Mouse (Mus musculus): ENCODE data around the gene Tmem247. TPM values are rescaled to one million over a fixed set of nuclear protein-coding genes. Genes with fewer than 3 reads are reported as not detected.

The Tmem247 gene
- polyA plus RNA-seq, 1 experiment from 2014 or later, result not detected

DNA sequence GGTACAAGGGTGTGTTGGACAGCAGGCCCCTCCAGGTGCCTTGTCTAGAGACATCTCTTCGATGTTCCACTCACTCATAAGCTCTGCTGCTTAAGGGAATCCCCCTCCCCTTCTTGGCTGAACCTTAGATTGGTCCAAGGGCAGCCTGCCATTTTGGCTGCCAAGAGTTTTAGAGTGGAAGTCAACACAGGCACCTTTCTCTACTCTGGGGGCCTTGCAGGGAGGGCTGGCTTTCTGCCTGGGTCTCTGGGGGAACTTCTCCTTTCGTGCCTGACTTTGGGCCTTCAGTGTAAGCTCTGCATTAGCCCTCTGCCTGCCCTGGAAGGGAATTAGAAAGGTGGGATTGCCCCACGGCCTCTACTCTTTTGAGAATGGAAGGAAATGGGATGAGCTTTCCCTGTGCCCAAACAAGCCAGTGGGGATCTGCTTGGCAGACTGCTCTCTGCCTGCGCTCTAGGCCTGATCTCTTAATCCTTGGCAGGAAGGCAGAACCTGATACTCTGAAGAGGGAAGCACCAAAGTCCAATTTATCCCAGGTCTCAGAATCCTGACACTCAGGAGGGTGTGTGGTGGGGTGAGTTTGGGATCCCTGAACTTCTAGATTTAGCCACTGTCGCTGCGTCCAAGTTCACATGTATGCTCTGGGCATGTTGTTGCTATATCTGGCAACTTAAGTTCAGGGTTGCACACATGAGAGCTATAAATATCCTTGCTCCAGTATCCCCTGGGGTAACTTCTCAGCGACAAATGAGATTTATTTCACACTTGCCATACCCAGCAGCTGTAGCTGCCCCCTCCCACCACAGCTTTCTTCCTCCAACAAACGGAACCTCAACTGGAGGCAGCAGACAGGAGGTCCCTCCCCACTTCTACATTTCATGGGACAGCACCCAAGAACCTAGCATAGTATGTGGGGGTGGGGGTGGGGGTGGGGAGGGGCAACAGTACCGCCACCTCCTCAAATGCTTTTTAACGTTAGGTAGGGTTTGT, 50.7 kb downstream of the Tmem247 start:
- no peak for TF ChIP-seq CTCF (IDR thresholded peaks at IDR 0.05; ENCODE audit: low read depth)
- WGBS, result 85% methylated on average over 10 of the region's 10 CpGs

DNA sequence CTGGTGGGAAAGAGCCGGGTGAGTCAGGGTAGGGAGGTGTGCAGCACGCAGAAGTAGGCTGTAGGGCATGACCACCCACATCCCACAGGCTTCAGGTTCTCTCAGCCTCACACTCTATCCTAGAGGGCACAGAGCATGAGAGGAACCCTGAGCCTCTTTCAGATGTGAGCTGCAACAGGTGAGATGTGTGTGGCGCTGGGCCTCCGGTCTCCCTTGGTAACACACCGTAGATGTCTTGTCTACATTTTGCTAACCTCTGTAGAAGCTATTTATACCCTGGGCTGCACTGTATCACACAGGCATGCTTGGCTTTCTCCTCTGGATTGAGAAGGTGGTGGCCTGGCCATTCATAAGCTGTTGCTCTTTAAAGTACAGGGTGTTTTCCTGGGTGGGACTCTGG, 51.4 kb downstream of the Tmem247 start:
- TF ChIP-seq CTCF (IDR thresholded peaks at IDR 0.05; ENCODE audit: low read depth), result no peak
- 85% methylated on average over 5 of the region's 5 CpGs for WGBS
- Histone ChIP-seq H3K36me3 (ENCODE audit: control insufficient read depth, insufficient read depth) (peaks cover 14% of the 10 kb centered on the region), H3K4me3 (ENCODE audit: low read depth, low read length) (no peak overlapping the region), H3K27me3 (replicated peaks; ENCODE audit: control insufficient read depth, insufficient read depth, low read length) (no peaks in the 10 kb centered on the region), H3K4me2 (replicated peaks; ENCODE audit: low read depth) (no peak overlapping the region), H3K27ac (ENCODE audit: low read depth, low read length) (no peak overlapping the region), H3K4me1 (replicated peaks; ENCODE audit: control insufficient read depth, insufficient read depth, low read length) (0 out of 2 replicates have a peak, but pooled peaks cover 3% of the 10 kb centered on the region), H3K9ac (ENCODE audit: low read depth, low read length) (no peak overlapping the region), H3K9me3 (ENCODE audit: control insufficient read depth) (no peaks in the 10 kb centered on the region)
- ATAC-seq, result no peak

More for the DNA sequence above, 50.7 kb downstream of the Tmem247 start:
- Histone ChIP-seq H3K36me3 (ENCODE audit: control insufficient read depth, insufficient read depth) (peaks cover 12% of the 10 kb centered on the region), H3K27ac (ENCODE audit: low read depth, low read length) (no peak overlapping the region), H3K4me1 (replicated peaks; ENCODE audit: control insufficient read depth, insufficient read depth, low read length) (0 out of 2 replicates have a peak, but pooled peaks cover 3% of the 10 kb centered on the region), H3K9ac (ENCODE audit: low read depth, low read length) (no peak overlapping the region), H3K4me3 (ENCODE audit: low read depth, low read length) (no peak overlapping the region), H3K4me2 (replicated peaks; ENCODE audit: low read depth) (no peak overlapping the region), H3K27me3 (replicated peaks; ENCODE audit: control insufficient read depth, insufficient read depth, low read length) (no peaks in the 10 kb centered on the region), H3K9me3 (ENCODE audit: control insufficient read depth) (no peaks in the 10 kb centered on the region)
- no peak for ATAC-seq

DNA sequence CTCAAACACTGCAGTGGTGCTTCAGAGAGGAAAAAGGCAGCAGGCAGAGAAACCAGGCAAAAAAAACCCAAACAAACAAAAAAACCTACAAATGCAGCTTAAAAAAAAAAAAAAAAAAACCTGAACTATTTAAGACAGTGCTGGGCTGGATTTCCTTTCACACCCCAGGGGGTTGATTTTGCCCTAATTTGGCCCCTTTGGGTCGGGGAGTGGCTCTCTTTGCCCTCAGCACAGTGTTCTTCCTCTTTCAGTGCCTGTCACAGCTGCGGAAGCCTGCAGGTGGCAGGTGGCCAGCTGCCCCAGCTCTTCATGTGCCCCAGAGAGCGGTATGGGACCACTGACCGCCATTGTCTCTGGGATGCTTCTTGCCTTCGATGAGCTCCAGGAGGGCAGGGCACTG, 52.4 kb downstream of the Tmem247 start:
- Histone ChIP-seq H3K9me3 (ENCODE audit: control insufficient read depth) (no peaks in the 10 kb centered on the region), H3K9ac (ENCODE audit: low read depth, low read length) (no peak overlapping the region), H3K4me2 (replicated peaks; ENCODE audit: low read depth) (no peak overlapping the region), H3K27me3 (replicated peaks; ENCODE audit: control insufficient read depth, insufficient read depth, low read length) (no peaks in the 10 kb centered on the region), H3K4me1 (replicated peaks; ENCODE audit: control insufficient read depth, insufficient read depth, low read length) (0 out of 2 replicates have a peak, but pooled peaks cover 3% of the 10 kb centered on the region), H3K36me3 (ENCODE audit: control insufficient read depth, insufficient read depth) (peaks cover 20% of the 10 kb centered on the region), H3K27ac (ENCODE audit: low read depth, low read length) (no peak overlapping the region), H3K4me3 (ENCODE audit: low read depth, low read length) (no peak overlapping the region)
- 72% methylated on average over 5 of the region's 5 CpGs for WGBS
- ATAC-seq, result no peak
- no peak for TF ChIP-seq CTCF (IDR thresholded peaks at IDR 0.05; ENCODE audit: low read depth)

DNA sequence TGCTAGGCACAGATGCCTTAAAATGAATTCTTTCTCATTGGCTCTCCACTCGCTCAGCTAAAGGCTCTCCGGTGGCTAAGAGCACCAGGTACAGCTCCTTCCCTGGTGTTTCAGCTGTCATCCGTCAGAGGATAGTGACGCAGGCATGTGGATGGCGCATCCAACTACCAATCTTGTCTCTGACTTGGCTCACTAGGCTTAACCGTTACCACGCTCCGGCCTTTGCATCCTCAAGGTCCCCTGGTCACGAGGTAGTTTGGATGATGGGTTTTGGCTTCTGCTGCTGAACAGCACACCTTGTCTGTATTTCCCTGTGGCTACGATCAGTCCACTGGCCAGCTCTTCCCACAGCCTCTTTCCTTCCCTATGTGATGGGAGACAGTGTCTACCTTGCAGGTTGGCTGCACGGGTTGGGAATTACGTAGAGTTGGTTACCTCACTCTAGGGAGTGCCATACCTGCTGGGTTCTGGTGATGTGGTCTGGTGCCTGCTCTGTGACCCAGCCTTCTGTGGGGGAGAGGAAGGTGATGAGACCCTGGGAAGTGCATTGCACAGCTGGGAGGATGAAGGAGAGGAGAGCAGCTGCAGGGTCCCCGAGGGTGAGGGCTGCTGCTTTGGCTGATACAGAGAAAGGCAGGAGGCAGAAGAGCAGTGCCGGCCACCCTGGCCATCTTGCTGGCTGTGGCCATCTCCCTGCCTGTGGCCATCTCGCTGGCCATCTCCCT, 53.0 kb downstream of the Tmem247 start:
- Histone ChIP-seq H3K27ac (ENCODE audit: low read depth, low read length) (no peak overlapping the region), H3K4me1 (replicated peaks; ENCODE audit: control insufficient read depth, insufficient read depth, low read length) (0 out of 2 replicates have a peak, but pooled peaks cover 2% of the 10 kb centered on the region), H3K9me3 (ENCODE audit: control insufficient read depth) (no peaks in the 10 kb centered on the region), H3K9ac (ENCODE audit: low read depth, low read length) (no peak overlapping the region), H3K27me3 (replicated peaks; ENCODE audit: control insufficient read depth, insufficient read depth, low read length) (no peaks in the 10 kb centered on the region), H3K4me3 (ENCODE audit: low read depth, low read length) (no peak overlapping the region), H3K4me2 (replicated peaks; ENCODE audit: low read depth) (no peak overlapping the region), H3K36me3 (ENCODE audit: control insufficient read depth, insufficient read depth) (peaks cover 20% of the 10 kb centered on the region)
- WGBS, result 93% methylated on average over 15 of the region's 15 CpGs
- no peak for ATAC-seq
- TF ChIP-seq CTCF (IDR thresholded peaks at IDR 0.05; ENCODE audit: low read depth), result no peak

DNA sequence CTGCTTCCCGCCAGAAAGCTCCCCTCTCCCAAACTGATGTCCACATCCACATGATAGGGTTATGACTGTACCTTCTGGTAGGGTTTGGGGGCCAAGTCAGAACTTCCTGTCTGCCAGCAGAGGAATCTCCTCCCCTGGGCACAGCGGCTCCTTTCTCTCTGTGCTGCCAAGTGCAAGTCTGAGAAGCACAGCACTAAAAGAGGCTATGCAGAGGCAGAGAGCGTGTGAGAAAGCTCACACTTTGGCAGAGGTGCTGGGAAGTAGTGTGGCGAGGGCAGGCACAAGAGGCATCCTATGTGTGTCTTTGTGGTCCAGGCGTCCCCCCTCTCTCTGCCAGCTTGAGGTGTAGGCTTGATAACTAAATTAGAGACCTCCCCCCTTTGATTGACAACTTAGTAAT, 53.9 kb downstream of the Tmem247 start:
- Histone ChIP-seq H3K9me3 (ENCODE audit: control insufficient read depth) (no peaks in the 10 kb centered on the region), H3K36me3 (ENCODE audit: control insufficient read depth, insufficient read depth) (peaks cover 21% of the 10 kb centered on the region), H3K4me2 (replicated peaks; ENCODE audit: low read depth) (no peak overlapping the region), H3K27me3 (replicated peaks; ENCODE audit: control insufficient read depth, insufficient read depth, low read length) (no peaks in the 10 kb centered on the region), H3K9ac (ENCODE audit: low read depth, low read length) (no peak overlapping the region), H3K4me3 (ENCODE audit: low read depth, low read length) (no peak overlapping the region), H3K4me1 (replicated peaks; ENCODE audit: control insufficient read depth, insufficient read depth, low read length) (no peaks in the 10 kb centered on the region), H3K27ac (ENCODE audit: low read depth, low read length) (no peak overlapping the region)
- ATAC-seq, result no peak
- TF ChIP-seq CTCF (IDR thresholded peaks at IDR 0.05; ENCODE audit: low read depth), result no peak
- 83% methylated on average over 5 of the region's 5 CpGs for WGBS

DNA sequence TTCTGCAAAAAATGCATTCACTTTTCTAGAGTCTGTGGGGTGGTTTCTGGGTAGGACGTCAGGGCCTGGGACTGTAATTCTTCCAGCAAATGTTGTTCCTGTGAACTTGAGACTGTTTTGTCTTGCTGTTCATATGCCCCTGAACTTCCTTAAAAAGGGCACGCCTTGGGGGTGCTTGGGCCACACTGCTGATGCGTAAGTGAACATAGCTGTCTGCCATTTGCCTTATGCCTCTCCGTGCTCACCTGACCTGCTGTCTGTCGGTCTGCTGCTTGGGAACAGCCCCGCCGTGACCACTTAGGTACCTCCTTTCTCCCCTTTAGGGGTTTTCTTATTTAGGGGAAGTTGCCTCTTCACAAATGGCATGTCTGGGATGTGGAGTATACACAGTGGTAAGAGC, 54.7 kb downstream of the Tmem247 start:
- Histone ChIP-seq H3K9ac (ENCODE audit: low read depth, low read length) (no peak overlapping the region), H3K36me3 (ENCODE audit: control insufficient read depth, insufficient read depth) (peaks cover 26% of the 10 kb centered on the region), H3K4me3 (ENCODE audit: low read depth, low read length) (no peak overlapping the region), H3K27me3 (replicated peaks; ENCODE audit: control insufficient read depth, insufficient read depth, low read length) (no peaks in the 10 kb centered on the region), H3K9me3 (ENCODE audit: control insufficient read depth) (no peaks in the 10 kb centered on the region), H3K27ac (ENCODE audit: low read depth, low read length) (no peak overlapping the region), H3K4me1 (replicated peaks; ENCODE audit: control insufficient read depth, insufficient read depth, low read length) (no peaks in the 10 kb centered on the region), H3K4me2 (replicated peaks; ENCODE audit: low read depth) (no peak overlapping the region)
- TF ChIP-seq CTCF (IDR thresholded peaks at IDR 0.05; ENCODE audit: low read depth), result no peak
- WGBS, result 89% methylated on average over 7 of the region's 7 CpGs
- no peak for ATAC-seq

Other genes with a start within 250 kb of the Tmem247 start
- 7.4 and 8.7 TPM in 2 replicates for gene Epas1, start 163.6 kb upstream of the Tmem247 start, polyA plus RNA-seq (2015; fragmentation: Nextera tagmentation; extraction: Ambion mirVana)
- gene Atp6v1e2, start 30.5 kb downstream of the Tmem247 start, polyA plus RNA-seq (2015; fragmentation: Nextera tagmentation; extraction: Ambion mirVana), result not detected in 2 replicates
- gene Rhoq, start 45.7 kb downstream of the Tmem247 start, polyA plus RNA-seq (2015; fragmentation: Nextera tagmentation; extraction: Ambion mirVana), result 7.3 and 7.6 TPM in 2 replicates
- 42.6 and 43.8 TPM in 2 replicates for gene Pigf, start 108.1 kb downstream of the Tmem247 start, polyA plus RNA-seq (2015; fragmentation: Nextera tagmentation; extraction: Ambion mirVana)
- gene Cript, start 108.2 kb downstream of the Tmem247 start, polyA plus RNA-seq (2015; fragmentation: Nextera tagmentation; extraction: Ambion mirVana), result 192 and 200 TPM in 2 replicates
- gene Socs5, start 190.3 kb downstream of the Tmem247 start, polyA plus RNA-seq (2015; fragmentation: Nextera tagmentation; extraction: Ambion mirVana), result 3.9 and 4.6 TPM in 2 replicates